Mouse (Mus musculus) heart, adult 2 months (tissue): ENCODE results near the gene Themis2.

Experiments used
- CTCF ChIP-seq: fragments of 200-600 bp; IDR thresholded peaks from 2 replicates; pipeline ENCODE4 v1.8.1; 2022; ENCODE audit warnings: antibody characterized with exemption, mild to moderate bottlenecking, moderate library complexity
- POLR2A ChIP-seq: fragments of 200-500 bp; IDR thresholded peaks from 2 replicates; pipeline ENCODE4 v1.6.1; 2011; ENCODE audit warnings: mild to moderate bottlenecking, low read depth, low read length, control low read depth; ENCODE audit not compliant: insufficient read depth

DNA sequence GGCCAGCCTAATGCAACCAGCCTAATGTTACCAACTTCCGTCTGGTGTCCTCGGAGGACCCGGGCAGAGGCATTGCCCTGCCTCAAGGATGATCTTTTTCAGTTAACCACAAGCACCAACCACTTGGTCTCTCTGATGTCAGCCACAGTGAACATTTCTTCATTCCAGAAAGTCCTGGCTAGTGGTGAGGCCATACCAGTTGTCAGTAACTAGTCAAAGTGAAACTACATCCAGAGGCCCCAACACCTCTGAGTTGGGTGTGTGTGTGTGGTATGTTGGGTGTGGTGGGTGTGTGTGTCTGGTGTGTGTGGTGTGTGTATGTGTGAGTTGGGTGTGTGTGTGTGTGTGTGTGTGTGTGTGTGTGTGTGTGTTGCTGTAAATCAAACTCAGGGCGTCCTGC is 47.4 kb downstream of the Themis2 start:
- no peak for TF ChIP-seq POLR2A
- TF ChIP-seq CTCF, result no peak
